Mouse (Mus musculus): Measurements from ENCODE around the gene Gpr68. TPM values are rescaled to one million over a fixed set of nuclear protein-coding genes. Genes with fewer than 3 reads are reported as not detected.

Gene Gpr68
- polyA plus RNA-seq, 1 experiment from 2014 or later = 0.21 TPM

- H3K4me2 ChIP-seq (replicated peaks; ENCODE audit: low read depth, low read length) = no peak overlapping the region
- ATAC-seq (no peak), DNase-seq (ENCODE audit: low spot score) (no peak)
- no peaks in the 10 kb centered on the region for H3K9me3 ChIP-seq (ENCODE audit: low read length)
- no peaks in the 10 kb centered on the region for H3K4me1 ChIP-seq (ENCODE audit: insufficient read depth, low read depth, low read length)
- H3K27me3 ChIP-seq (replicated peaks; ENCODE audit: insufficient read depth, low read length) = no peaks in the 10 kb centered on the region
- H3K4me3 ChIP-seq (ENCODE audit: low read depth, low read length) = no peak overlapping the region
- H3K9ac ChIP-seq (replicated peaks; ENCODE audit: low read depth) = no peak overlapping the region
- no peak overlapping the region for H3K27ac ChIP-seq (ENCODE audit: low read length)
- no peak for TF ChIP-seq EP300 (IDR thresholded peaks at IDR 0.05)
- TF ChIP-seq CTCF (IDR thresholded peaks at IDR 0.05) = no peak
- 83% methylated on average over 2 of the region's 2 CpGs for WGBS
- H3K36me3 ChIP-seq (ENCODE audit: insufficient read depth, low read length) = no peaks in the 10 kb centered on the region
Observed at GRCm38 (mm10) chr12:100871841-100872240, 36.2 kb downstream of the Gpr68 start.

- ATAC-seq (no peak), DNase-seq (ENCODE audit: low spot score) (no peak)
- Histone ChIP-seq H3K9ac (replicated peaks; ENCODE audit: low read depth) (no peak overlapping the region), H3K9me3 (ENCODE audit: low read length) (no peaks in the 10 kb centered on the region), H3K4me2 (replicated peaks; ENCODE audit: low read depth, low read length) (no peak overlapping the region), H3K4me1 (ENCODE audit: insufficient read depth, low read depth, low read length) (no peaks in the 10 kb centered on the region), H3K27me3 (replicated peaks; ENCODE audit: insufficient read depth, low read length) (no peaks in the 10 kb centered on the region), H3K36me3 (ENCODE audit: insufficient read depth, low read length) (no peaks in the 10 kb centered on the region), H3K4me3 (ENCODE audit: low read depth, low read length) (no peak overlapping the region), H3K27ac (ENCODE audit: low read length) (no peak overlapping the region)
- TF ChIP-seq CTCF (IDR thresholded peaks at IDR 0.05) (no peak), EP300 (IDR thresholded peaks at IDR 0.05) (no peak)
- WGBS = 90% methylated on average over 6 of the region's 6 CpGs
Observed at GRCm38 (mm10) chr12:100871234-100871633, 36.8 kb downstream of the Gpr68 start.

- ATAC-seq = no peak
- 52% methylated on average over 4 of the region's 4 CpGs for WGBS
- Histone ChIP-seq H3K9ac (replicated peaks; ENCODE audit: low read depth) (no peak overlapping the region), H3K4me1 (ENCODE audit: insufficient read depth, low read depth, low read length) (no peaks in the 10 kb centered on the region), H3K27me3 (replicated peaks; ENCODE audit: insufficient read depth, low read length) (no peaks in the 10 kb centered on the region), H3K27ac (ENCODE audit: low read length) (no peak overlapping the region), H3K4me2 (replicated peaks; ENCODE audit: low read depth, low read length) (no peak overlapping the region), H3K9me3 (ENCODE audit: low read length) (no peaks in the 10 kb centered on the region), H3K4me3 (ENCODE audit: low read depth, low read length) (no peak overlapping the region), H3K36me3 (ENCODE audit: insufficient read depth, low read length) (no peaks in the 10 kb centered on the region)
- DNase-seq (ENCODE audit: low spot score) = no peak
- TF ChIP-seq EP300 (IDR thresholded peaks at IDR 0.05) (no peak), CTCF (IDR thresholded peaks at IDR 0.05) (no peak)
Observed at GRCm38 (mm10) chr12:100868049-100868622, 39.9 kb downstream of the Gpr68 start.

GRCm38 (mm10) chr12:100867097-100867496, 40.9 kb downstream of the Gpr68 start:
- no peak overlapping the region for H3K4me2 ChIP-seq (replicated peaks; ENCODE audit: low read depth, low read length)
- no peaks in the 10 kb centered on the region for H3K9me3 ChIP-seq (ENCODE audit: low read length)
- 88% methylated on average over 8 of the region's 8 CpGs for WGBS
- no peak overlapping the region for H3K27ac ChIP-seq (ENCODE audit: low read length)
- ATAC-seq (no peak), DNase-seq (ENCODE audit: low spot score) (no peak)
- H3K27me3 ChIP-seq (replicated peaks; ENCODE audit: insufficient read depth, low read length) = no peaks in the 10 kb centered on the region
- H3K4me1 ChIP-seq (ENCODE audit: insufficient read depth, low read depth, low read length) = no peaks in the 10 kb centered on the region
- H3K36me3 ChIP-seq (ENCODE audit: insufficient read depth, low read length) = no peaks in the 10 kb centered on the region
- no peak overlapping the region for H3K4me3 ChIP-seq (ENCODE audit: low read depth, low read length)
- TF ChIP-seq CTCF (IDR thresholded peaks at IDR 0.05) (no peak), EP300 (IDR thresholded peaks at IDR 0.05) (no peak)
- H3K9ac ChIP-seq (replicated peaks; ENCODE audit: low read depth) = no peak overlapping the region

GRCm38 (mm10) chr12:100865509-100866078, 42.4 kb downstream of the Gpr68 start:
- 54% methylated on average over 11 of the region's 11 CpGs for WGBS
- Histone ChIP-seq H3K4me2 (replicated peaks; ENCODE audit: low read depth, low read length) (no peak overlapping the region), H3K9me3 (ENCODE audit: low read length) (no peaks in the 10 kb centered on the region), H3K27ac (ENCODE audit: low read length) (no peak overlapping the region), H3K27me3 (replicated peaks; ENCODE audit: insufficient read depth, low read length) (no peaks in the 10 kb centered on the region), H3K36me3 (ENCODE audit: insufficient read depth, low read length) (no peaks in the 10 kb centered on the region), H3K4me3 (ENCODE audit: low read depth, low read length) (no peak overlapping the region), H3K9ac (replicated peaks; ENCODE audit: low read depth) (no peak overlapping the region), H3K4me1 (ENCODE audit: insufficient read depth, low read depth, low read length) (no peaks in the 10 kb centered on the region)
- TF ChIP-seq EP300 (IDR thresholded peaks at IDR 0.05) = no peak
- no peak for TF ChIP-seq CTCF (IDR thresholded peaks at IDR 0.05)
- ATAC-seq = no peak
- no peak for DNase-seq (ENCODE audit: low spot score)

- Histone ChIP-seq H3K36me3 (ENCODE audit: insufficient read depth, low read length) (no peaks in the 10 kb centered on the region), H3K9ac (replicated peaks; ENCODE audit: low read depth) (no peak overlapping the region), H3K4me2 (replicated peaks; ENCODE audit: low read depth, low read length) (no peak overlapping the region), H3K4me3 (ENCODE audit: low read depth, low read length) (no peak overlapping the region), H3K27ac (ENCODE audit: low read length) (no peak overlapping the region), H3K4me1 (ENCODE audit: insufficient read depth, low read depth, low read length) (no peaks in the 10 kb centered on the region), H3K9me3 (ENCODE audit: low read length) (no peaks in the 10 kb centered on the region), H3K27me3 (replicated peaks; ENCODE audit: insufficient read depth, low read length) (no peaks in the 10 kb centered on the region)
- DNase-seq (ENCODE audit: low spot score) = no peak
- TF ChIP-seq EP300 (IDR thresholded peaks at IDR 0.05) (no peak), CTCF (IDR thresholded peaks at IDR 0.05) (no peak)
- ATAC-seq = no peak
Observed at GRCm38 (mm10) chr12:100865072-100865471, 42.9 kb downstream of the Gpr68 start.
